Mouse (Mus musculus) small intestine, adult 2 months (tissue): ENCODE results near the gene Camk1g.

Source experiments
- CTCF ChIP-seq: fragments of 200-500 bp; IDR thresholded peaks from 2 replicates; pipeline ENCODE4 v1.5.1; 2012; ENCODE audit warnings: low read depth, mild to moderate bottlenecking, control low read depth, inconsistent platforms, low read length, moderate library complexity, mixed read lengths; ENCODE audit not compliant: insufficient replicate concordance, insufficient read length; ENCODE audit errors: extremely low read depth
- POLR2A ChIP-seq: fragments of 200-500 bp; IDR thresholded peaks from 2 replicates; pipeline ENCODE4 v1.6.1; 2012; ENCODE audit warnings: low read depth, mild to moderate bottlenecking, control low read depth, inconsistent platforms, low read length, moderate library complexity

- TF ChIP-seq CTCF (no peak), POLR2A (no peak)
Measured at GRCm38 (mm10) chr1:193407487-193407886, 37.4 kb upstream of the Camk1g start.
